ENCODE assay signal across 8 mouse cellular contexts in the genomic region with DNA sequence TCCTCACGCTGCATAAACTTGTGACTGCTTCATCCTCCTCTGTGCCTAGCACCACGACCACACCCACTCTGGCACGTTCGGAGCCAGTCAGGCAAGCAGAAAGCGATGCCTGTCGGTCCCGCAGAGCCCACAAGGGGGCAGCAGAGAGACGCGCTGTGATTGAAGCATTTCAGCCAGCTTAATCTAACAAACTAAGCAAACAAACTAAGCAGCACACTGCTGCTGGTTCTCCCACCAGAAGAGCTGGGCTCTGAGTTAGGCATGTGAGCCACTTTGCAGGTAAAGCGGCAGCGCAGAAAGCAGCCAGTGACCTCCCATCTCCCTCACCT. TPM values are rescaled to one million over a fixed set of nuclear protein-coding genes. Genes with fewer than 3 reads are reported as not detected.
DNase-seq lines count a peak whose midpoint lies in the region; TF ChIP-seq lines count a peak whose summit lies in the region.

No protein-coding gene starts in this region.

- no peak overlapping the region for H3K4me3 ChIP-seq in MEL (ENCODE audit: control insufficient read depth in 1 of 2, insufficient read depth in 1 of 2, low read depth in 2 of 2, low read length in 2 of 2)
- no peak overlapping the region for H3K4me3 ChIP-seq in layer of hippocampus, adult 2 months
- H3K4me3 ChIP-seq in lung, adult 2 months (replicated peaks; ENCODE audit: extremely low read depth, low read depth, low read length): no peak overlapping the region
- H3K4me3 ChIP-seq in olfactory bulb, adult 2 months (ENCODE audit: insufficient read depth, low read depth, low read length): no peak overlapping the region

- no peaks in the 10 kb centered on the region for H3K79me2 ChIP-seq in MEL (ENCODE audit: control insufficient read depth, insufficient read depth, low read length, poor library complexity)

- peaks cover 0 to 2% of the 10 kb centered on the region in 2 experiments; a peak in 1 of 4 replicates for H3K4me1 ChIP-seq in MEL (ENCODE audit: control insufficient read depth in 1 of 2, insufficient read depth in 2 of 2, low read length in 2 of 2)
- H3K4me1 ChIP-seq in lung, adult 2 months (ENCODE audit: control insufficient read depth, insufficient read depth, low read length): no peaks in the 10 kb centered on the region
- no peaks in the 10 kb centered on the region for H3K4me1 ChIP-seq in olfactory bulb, adult 2 months (ENCODE audit: control insufficient read depth, insufficient read depth, low read length)

- TF ChIP-seq CTCF in MEL (IDR thresholded peaks at IDR 0.05 in 2 of 3, conservative IDR thresholded peaks at IDR 0.05 in 1 of 3; ENCODE audit: control insufficient read depth in 1 of 3, insufficient read depth in 1 of 3, low read depth in 2 of 3, low read length in 3 of 3, poor library complexity in 1 of 3, severe bottlenecking in 1 of 3): peak; percentile 84 to 93 (median 89)
- TF ChIP-seq CTCF in layer of hippocampus, adult 2 months (conservative IDR thresholded peaks at IDR 0.05): peak; percentile 100
- peak; percentile 97 for TF ChIP-seq CTCF in lung, adult 2 months (IDR thresholded peaks at IDR 0.05; ENCODE audit: insufficient read depth, low read length)
- TF ChIP-seq CTCF in olfactory bulb, adult 2 months (IDR thresholded peaks at IDR 0.05; ENCODE audit: insufficient read depth, low read depth, low read length): peak; percentile 99

- no peaks in the 10 kb centered on the region for H3K9me3 ChIP-seq in MEL (replicated peaks; ENCODE audit: insufficient read depth, low read length)

- no peaks in the 10 kb centered on the region for H3K27me3 ChIP-seq in MEL (ENCODE audit: control insufficient read depth in 1 of 2, insufficient read depth in 2 of 2, low read length in 2 of 2)

- DNase-seq in MEL (ENCODE audit: low read depth, low spot score): peak; percentile 89
- DNase-seq in cerebellum, adult 8-10 months: peak; percentile 89
- peak; percentile 89 for DNase-seq in forelimb bud, embryonic 11.5 days (ENCODE audit: low read depth, low spot score)
- DNase-seq in heart, postnatal 4 days: peak; percentile 98
- DNase-seq in layer of hippocampus, adult 2 months (ENCODE audit: low spot score in 2 of 2): peak; percentile 94 to 100
- peak; percentile 98 for DNase-seq in lung, adult 2 months
- DNase-seq in thymus, adult 18-20 months: peak; percentile 81

- no peak overlapping the region for H3K9ac ChIP-seq in MEL (ENCODE audit: control insufficient read depth, low read depth, low read length, poor library complexity, severe bottlenecking)

- no peak for TF ChIP-seq POLR2A in MEL (IDR thresholded peaks at IDR 0.05; ENCODE audit: control insufficient read depth in 1 of 2, insufficient read depth in 1 of 2, low read depth in 1 of 2, low read length in 2 of 2, poor library complexity in 1 of 2)
- 0 out of 2 replicates have a peak, but pooled peaks have one; percentile 15 for TF ChIP-seq POLR2A in lung, adult 2 months (IDR thresholded peaks at IDR 0.05; ENCODE audit: borderline replicate concordance, extremely low read depth, low read depth, low read length)
- no peak for TF ChIP-seq POLR2A in olfactory bulb, adult 2 months (IDR thresholded peaks at IDR 0.05; ENCODE audit: insufficient read depth, low read depth, low read length)

- 1% methylated on average over 11 of the region's 11 CpGs for WGBS in lung, adult 2 months
- 3% methylated on average over 11 of the region's 11 CpGs for WGBS in olfactory bulb, adult 2 months

- TF ChIP-seq RAD21 in MEL (IDR thresholded peaks at IDR 0.05; ENCODE audit: low read depth, low read length): peak; percentile 84

- no peak overlapping the region for H3K27ac ChIP-seq in MEL (ENCODE audit: control insufficient read depth, low read depth, low read length)
- no peak overlapping the region for H3K27ac ChIP-seq in layer of hippocampus, adult 2 months
- H3K27ac ChIP-seq in olfactory bulb, adult 2 months (ENCODE audit: insufficient read depth, low read depth, low read length): no peak overlapping the region

- H3K36me3 ChIP-seq in MEL (ENCODE audit: control insufficient read depth in 1 of 2, insufficient read depth in 2 of 2, low read length in 2 of 2): no peaks in the 10 kb centered on the region

- TF ChIP-seq EP300 in MEL (IDR thresholded peaks at IDR 0.05; ENCODE audit: low read depth in 1 of 2, low read length in 2 of 2): 0 out of 4 replicates have a peak, but pooled peaks of 1 of the 2 experiments have one; percentile 9

TF ChIP-seq in MEL, 35 proteins besides CTCF, POLR2A, EP300 and RAD21 (continues in another document):
- peak; percentile 42 for TF ChIP-seq RCOR1 (IDR thresholded peaks at IDR 0.05; ENCODE audit: low read depth, low read length)
- TF ChIP-seq ZC3H11A (IDR thresholded peaks at IDR 0.05; ENCODE audit: low read depth, low read length): peak; percentile 82
- no peak for TF ChIP-seq JUND (IDR thresholded peaks at IDR 0.05; ENCODE audit: low read depth, low read length)
- peak; percentile 59; the same call in 1 of the 2 replicates for TF ChIP-seq MXI1 (IDR thresholded peaks at IDR 0.05; ENCODE audit: low read depth, low read length)
- 0 out of 2 replicates have a peak, but pooled peaks have one; percentile 18 for TF ChIP-seq MAX (IDR thresholded peaks at IDR 0.05; ENCODE audit: low read length)
- no peak for TF ChIP-seq KAT2A (conservative IDR thresholded peaks at IDR 0.05; ENCODE audit: low read depth, low read length)
- TF ChIP-seq CHD2 (IDR thresholded peaks at IDR 0.05; ENCODE audit: low read length): no peak
- no peak for TF ChIP-seq POLR2AphosphoS5 (IDR thresholded peaks at IDR 0.05; ENCODE audit: borderline replicate concordance, low read depth, low read length)
- no peak for TF ChIP-seq ZNF384 (IDR thresholded peaks at IDR 0.05; ENCODE audit: low read depth, low read length)
- no peak for TF ChIP-seq MYC (IDR thresholded peaks at IDR 0.05; ENCODE audit: low read depth, low read length)
- TF ChIP-seq USF2 (IDR thresholded peaks at IDR 0.05; ENCODE audit: borderline replicate concordance in 1 of 2, insufficient read depth in 1 of 2, low read depth in 1 of 2, low read length in 2 of 2): no peak
- peak; percentile 10; the same call in 1 of the 2 replicates for TF ChIP-seq TCF12 (IDR thresholded peaks at IDR 0.05; ENCODE audit: low read depth, low read length)
- TF ChIP-seq SIN3A (IDR thresholded peaks at IDR 0.05; ENCODE audit: low read length): peak; percentile 51; the same call in 1 of the 2 replicates
- peak; percentile 90 for TF ChIP-seq SMC3 (IDR thresholded peaks at IDR 0.05; ENCODE audit: low read depth, low read length)
- TF ChIP-seq GATA1 (IDR thresholded peaks at IDR 0.05; ENCODE audit: low read depth, low read length): no peak
- TF ChIP-seq POLR2AphosphoS2 (IDR thresholded peaks at IDR 0.05; ENCODE audit: low read length): no peak
- TF ChIP-seq MAFK (IDR thresholded peaks at IDR 0.05; ENCODE audit: borderline replicate concordance, low read depth, low read length): no peak
- peak; percentile 85 for TF ChIP-seq BHLHE40 (IDR thresholded peaks at IDR 0.05; ENCODE audit: borderline replicate concordance, low read depth, low read length)
- peak; percentile 13; the same call in 1 of the 2 replicates for TF ChIP-seq NRF1 (IDR thresholded peaks at IDR 0.05; ENCODE audit: insufficient read depth, low read depth, low read length, poor library complexity, severe bottlenecking)
- no peak for TF ChIP-seq USF1 (IDR thresholded peaks at IDR 0.05; ENCODE audit: low read depth, low read length)

RNA-seq across cellular contexts. Expression of gene Otud3, which starts 8.3 kb away (rescaled TPM):
- total RNA-seq in MEL (2012; rRNA removed): 11.3 and 11.7 TPM in 2 replicates
- polyA plus RNA-seq in MEL (2012; ENCODE audit: insufficient read depth in 1 of 2, insufficient read length in 2 of 2, low read depth in 1 of 2, low replicate concordance in 2 of 2, missing spikeins in 1 of 2): 10 to 100 TPM in 1 of 2 experiments, not detected in 1; 15.0 TPM
- total RNA-seq in heart, postnatal 4 days (2021): 1 to 10 TPM; 7.5 to 9.3 TPM
- total RNA-seq in layer of hippocampus, adult 2 months (2021): 10 to 100 TPM; 10.4 to 13.9 TPM
- polyA plus RNA-seq in lung, adult 2 months (2012; rRNA removed): 8.4 and 9.1 TPM in 2 replicates
- polyA plus RNA-seq in olfactory bulb, adult 2 months (2012; ENCODE audit: insufficient read depth, insufficient read length, low replicate concordance, missing spikeins): not detected in 2 replicates

RNA-seq across cellular contexts. Expression of gene Pla2g2e, which starts 44.4 kb away (rescaled TPM):
- not detected in 2 replicates for total RNA-seq in MEL (2012; rRNA removed)
- not detected for polyA plus RNA-seq in MEL (2012; ENCODE audit: insufficient read depth in 1 of 2, insufficient read length in 2 of 2, low read depth in 1 of 2, low replicate concordance in 2 of 2, missing spikeins in 1 of 2)
- under 1 TPM; 0.36 to 0.59 TPM for total RNA-seq in heart, postnatal 4 days (2021)
- not detected for total RNA-seq in layer of hippocampus, adult 2 months (2021)
- polyA plus RNA-seq in lung, adult 2 months (2012; rRNA removed): 1.2 and 2.2 TPM in 2 replicates
- not detected in 2 replicates for polyA plus RNA-seq in olfactory bulb, adult 2 months (2012; ENCODE audit: insufficient read depth, insufficient read length, low replicate concordance, missing spikeins)

RNA-seq across cellular contexts. Expression of gene Rnf186, which starts 44.8 kb away (rescaled TPM):
- 0.19 TPM in 1 of 2 replicates, not detected in the other for total RNA-seq in MEL (2012; rRNA removed)
- under 1 TPM in 1 of 2 experiments, not detected in 1; 0.61 TPM for polyA plus RNA-seq in MEL (2012; ENCODE audit: insufficient read depth in 1 of 2, insufficient read length in 2 of 2, low read depth in 1 of 2, low replicate concordance in 2 of 2, missing spikeins in 1 of 2)
- not detected for total RNA-seq in heart, postnatal 4 days (2021)
- not detected for total RNA-seq in layer of hippocampus, adult 2 months (2021)
- polyA plus RNA-seq in lung, adult 2 months (2012; rRNA removed): 74.5 and 93.5 TPM in 2 replicates
- not detected in 2 replicates for polyA plus RNA-seq in olfactory bulb, adult 2 months (2012; ENCODE audit: insufficient read depth, insufficient read length, low replicate concordance, missing spikeins)

RNA-seq across cellular contexts. Expression of gene Gm13030, which starts 48.3 kb away (rescaled TPM):
- total RNA-seq in MEL (2012; rRNA removed): not detected in 2 replicates
- polyA plus RNA-seq in MEL (2012; ENCODE audit: insufficient read depth in 1 of 2, insufficient read length in 2 of 2, low read depth in 1 of 2, low replicate concordance in 2 of 2, missing spikeins in 1 of 2): not detected
- total RNA-seq in heart, postnatal 4 days (2021): not detected
- total RNA-seq in layer of hippocampus, adult 2 months (2021): not detected
- polyA plus RNA-seq in lung, adult 2 months (2012; rRNA removed): not detected in 2 replicates
- not detected in 2 replicates for polyA plus RNA-seq in olfactory bulb, adult 2 months (2012; ENCODE audit: insufficient read depth, insufficient read length, low replicate concordance, missing spikeins)

RNA-seq across cellular contexts. Expression of gene Tmco4, which starts 50.6 kb away (rescaled TPM):
- total RNA-seq in MEL (2012; rRNA removed): 22.0 and 24.7 TPM in 2 replicates
- polyA plus RNA-seq in MEL (2012; ENCODE audit: insufficient read depth in 1 of 2, insufficient read length in 2 of 2, low read depth in 1 of 2, low replicate concordance in 2 of 2, missing spikeins in 1 of 2): 10 to 100 TPM in 1 of 2 experiments, not detected in 1; 16.5 TPM
- total RNA-seq in heart, postnatal 4 days (2021): 10 to 100 TPM; 11.7 to 14.2 TPM
- 1 to 10 TPM; 1.6 to 4.2 TPM for total RNA-seq in layer of hippocampus, adult 2 months (2021)
- 14.7 and 15.1 TPM in 2 replicates for polyA plus RNA-seq in lung, adult 2 months (2012; rRNA removed)
- polyA plus RNA-seq in olfactory bulb, adult 2 months (2012; ENCODE audit: insufficient read depth, insufficient read length, low replicate concordance, missing spikeins): not detected in 2 replicates
